Comparison of ENCODE assay signal across 9 mouse cellular contexts in genomic region chr13:113877420-113877819, GRCm38 (mm10).
DNase-seq lines count a peak whose midpoint lies in the region; ATAC-seq lines count a peak whose summit lies in the region.
"Had no signal": no experiment of that assay in that cellular context is flagged by ENCODE, and none has a peak within 500 bp of the region (broad histone marks: within the 10 kb centered on the region; RNA-seq: fewer than 3 reads in every experiment).

No protein-coding gene starts in this region.

- no peak overlapping the region for H3K9ac ChIP-seq in intestine, embryonic 14.5 days (ENCODE audit: low read length)
- H3K9ac ChIP-seq in intestine, embryonic 16.5 days (ENCODE audit: low read depth, low read length): no peak overlapping the region
- H3K9ac ChIP-seq: limb, embryonic 13.5 days had no signal

- no peak for ATAC-seq in intestine, embryonic 14.5 days (replicated peaks; ENCODE audit: low FRiP score, low TSS enrichment, low read depth)
- ATAC-seq in intestine, embryonic 16.5 days: no peak
- peak; percentile 80 for ATAC-seq in frontal cortex, adult (ENCODE audit: low TSS enrichment)

- DNase-seq in intestine, embryonic 14.5 days (ENCODE audit: low spot score): peak; percentile 75
- peak; percentile 63 for DNase-seq in ES-CJ7 (ENCODE audit: low read depth, low spot score)
- DNase-seq in cerebellum, adult 9-10 months: peak; percentile 72
- DNase-seq in kidney, postnatal 14 days: peak; percentile 71
- peak; percentile 68 for DNase-seq in lung, postnatal 25 days (ENCODE audit: low spot score)
- DNase-seq in right cerebral cortex, postnatal 25 days: peak; percentile 36

- no peak overlapping the region for H3K4me2 ChIP-seq in intestine, embryonic 14.5 days (ENCODE audit: low read length)
- H3K4me2 ChIP-seq in intestine, embryonic 16.5 days (ENCODE audit: low read depth, low read length): no peak overlapping the region
- H3K4me2 ChIP-seq: limb, embryonic 13.5 days had no signal

- H3K9me3 ChIP-seq in intestine, embryonic 14.5 days (ENCODE audit: control insufficient read depth, low read length): no peaks in the 10 kb centered on the region
- H3K9me3 ChIP-seq in intestine, embryonic 16.5 days (ENCODE audit: control insufficient read depth, low read length): no peaks in the 10 kb centered on the region
- H3K9me3 ChIP-seq: limb, embryonic 13.5 days had no signal

- no peaks in the 10 kb centered on the region for H3K27me3 ChIP-seq in intestine, embryonic 14.5 days (replicated peaks; ENCODE audit: control insufficient read depth, insufficient read depth, low read length)
- no peaks in the 10 kb centered on the region for H3K27me3 ChIP-seq in intestine, embryonic 16.5 days (replicated peaks; ENCODE audit: control insufficient read depth, insufficient read depth, low read length)

- H3K27ac ChIP-seq in intestine, embryonic 14.5 days (ENCODE audit: low read depth): no peak overlapping the region
- no peak overlapping the region for H3K27ac ChIP-seq in intestine, embryonic 16.5 days (ENCODE audit: low read length)
- H3K27ac ChIP-seq: limb, embryonic 13.5 days had no signal

- peaks cover 9% of the 10 kb centered on the region for H3K4me1 ChIP-seq in intestine, embryonic 14.5 days (replicated peaks; ENCODE audit: control insufficient read depth, insufficient read depth, low read length)
- H3K4me1 ChIP-seq in intestine, embryonic 16.5 days (ENCODE audit: control insufficient read depth, insufficient read depth, low read length): no peaks in the 10 kb centered on the region; the same call in 1 of the 2 replicates

- WGBS in intestine, embryonic 14.5 days: 14% methylated on average over 5 of the region's 5 CpGs
- 13% methylated on average over 5 of the region's 5 CpGs for WGBS in intestine, embryonic 16.5 days

- H3K4me3 ChIP-seq in intestine, embryonic 14.5 days (ENCODE audit: low read depth, low read length): no peak overlapping the region
- no peak overlapping the region for H3K4me3 ChIP-seq in intestine, embryonic 16.5 days (ENCODE audit: low read length)
- H3K4me3 ChIP-seq: limb, embryonic 13.5 days had no signal

- no peaks in the 10 kb centered on the region for H3K36me3 ChIP-seq in intestine, embryonic 14.5 days (ENCODE audit: control insufficient read depth, insufficient read depth, low read length)
- no peaks in the 10 kb centered on the region for H3K36me3 ChIP-seq in intestine, embryonic 16.5 days (ENCODE audit: control insufficient read depth, insufficient read depth, low read length)
- H3K36me3 ChIP-seq: limb, embryonic 13.5 days had no signal
